Mouse (Mus musculus): ENCODE results near the gene Pfkp.

- TF ChIP-seq CTCF (IDR thresholded peaks at IDR 0.05; ENCODE audit: insufficient read depth, low read depth, low read length): no peak
- no peak for TF ChIP-seq POLR2A (IDR thresholded peaks at IDR 0.05; ENCODE audit: insufficient read depth, low read depth, low read length)
Observed at GRCm38 (mm10) chr13:6633524-6633923, 15.1 kb downstream of the Pfkp start.

Data from olfactory bulb, adult 2 months (tissue).